Mouse (Mus musculus) urinary bladder, postnatal 0 days (tissue): ENCODE results near the gene Slc17a7. TPM values are rescaled to one million over a fixed set of nuclear protein-coding genes. Genes with fewer than 3 reads are reported as not detected.

Experiments
- microRNA counts: library from miRNA; unstranded; fragments of <30 nt; microRNA quantifications from one replicate; lab custom pipeline; 2016
- microRNA-seq: library from miRNA; unstranded; fragments of <30 nt; microRNA quantifications from one replicate; pipeline ENCODE4, GENCODE M21; 2016
- polyA plus RNA-seq: library from polyadenylated mRNA; unstranded; fragments of >200 nt; fragmentation: Nextera tagmentation; extraction: Ambion mirVana; gene quantifications from 2 replicates; pipeline ENCODE4 v1.2.1, GENCODE M21; 2015

Slc17a7 gene
- 0.08 TPM in 1 of 2 replicates, not detected in the other for polyA plus RNA-seq

DNA sequence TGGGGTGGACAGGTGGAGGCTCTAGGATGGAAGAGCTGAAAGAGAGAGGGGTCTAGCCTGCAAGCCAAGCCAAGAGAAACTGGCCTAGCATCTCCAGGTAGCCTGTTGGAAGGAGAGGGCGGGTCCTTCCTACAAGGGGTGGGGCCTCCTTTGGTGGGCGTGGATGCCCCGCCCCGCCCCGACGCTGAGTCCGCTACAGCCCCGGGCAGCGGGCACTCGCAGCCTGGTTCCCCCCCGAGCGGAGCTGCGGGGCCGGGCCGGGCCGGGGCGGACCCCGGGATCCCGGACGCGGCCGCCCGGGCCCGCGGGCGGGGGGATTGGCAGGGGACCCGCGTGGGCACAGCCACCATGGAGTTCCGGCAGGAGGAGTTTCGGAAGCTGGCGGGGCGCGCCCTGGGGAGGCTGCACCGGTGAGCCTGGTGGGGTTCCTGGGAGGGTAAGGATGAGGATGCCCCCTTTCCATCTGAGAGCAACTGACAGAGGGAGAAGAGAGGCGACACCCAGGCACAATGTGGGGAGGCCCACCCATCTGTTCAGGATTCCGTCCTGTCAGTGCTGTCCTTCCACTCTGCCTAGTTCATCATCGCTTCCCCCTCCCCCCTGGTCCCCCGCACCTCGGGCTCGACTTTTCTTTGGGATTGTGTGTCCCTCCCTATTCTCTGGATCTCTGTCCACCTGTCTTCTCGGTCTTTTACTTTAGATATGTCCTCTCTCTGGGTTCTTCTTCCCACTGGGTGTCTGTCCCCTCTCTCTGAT, at the start of gene Slc17a7:
Slc17a7 (plus strand) TSS at position 215 of the 756 bp plus-strand sequence.

DNA sequence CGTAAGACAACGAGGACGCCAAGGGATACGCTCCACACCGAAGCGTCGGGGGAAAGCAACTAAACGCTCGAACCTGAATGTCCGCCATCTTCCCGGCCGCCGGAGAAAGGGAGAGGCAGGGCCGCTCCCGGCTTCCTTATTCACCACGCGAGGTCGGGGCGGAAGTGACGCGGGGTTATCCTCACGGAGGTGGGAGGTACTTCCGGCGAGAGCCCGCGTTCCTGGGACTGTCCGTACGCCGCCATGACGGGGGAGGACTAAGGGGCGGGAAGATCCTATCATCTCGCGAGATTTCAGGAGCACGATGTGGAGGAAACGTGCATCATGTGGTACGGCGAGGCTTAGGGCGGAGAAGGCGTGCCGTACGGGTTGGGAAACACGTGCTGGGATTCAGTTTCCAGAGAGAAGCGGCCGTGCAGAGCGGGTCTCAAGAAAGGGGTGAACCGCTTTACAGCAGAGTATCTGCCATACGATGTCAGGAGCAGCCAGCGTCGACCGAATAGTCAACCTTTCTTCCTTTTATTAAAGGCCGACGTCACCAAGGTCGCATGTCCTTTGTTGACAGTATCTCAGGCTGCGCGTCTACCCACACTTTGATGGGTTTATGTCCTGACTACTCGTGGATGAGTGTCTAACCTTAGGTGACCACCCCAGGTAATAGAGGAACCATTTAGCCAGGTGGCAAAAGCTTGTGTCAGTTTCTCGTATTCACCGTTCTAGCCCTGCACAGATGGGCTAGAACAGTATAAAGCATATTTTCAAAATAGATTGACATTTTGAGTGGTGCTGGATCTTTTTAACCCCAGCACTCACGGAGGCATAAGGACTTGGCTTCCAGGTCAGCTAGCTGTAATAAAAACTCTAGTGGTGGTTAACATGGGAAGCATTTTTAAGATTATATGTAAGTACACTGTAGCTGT, 39.3 kb upstream of the Slc17a7 start, which contains the start of gene Rps11:
Rps11 (minus strand) TSS at position 216 of the 920 bp plus-strand sequence.

DNA sequence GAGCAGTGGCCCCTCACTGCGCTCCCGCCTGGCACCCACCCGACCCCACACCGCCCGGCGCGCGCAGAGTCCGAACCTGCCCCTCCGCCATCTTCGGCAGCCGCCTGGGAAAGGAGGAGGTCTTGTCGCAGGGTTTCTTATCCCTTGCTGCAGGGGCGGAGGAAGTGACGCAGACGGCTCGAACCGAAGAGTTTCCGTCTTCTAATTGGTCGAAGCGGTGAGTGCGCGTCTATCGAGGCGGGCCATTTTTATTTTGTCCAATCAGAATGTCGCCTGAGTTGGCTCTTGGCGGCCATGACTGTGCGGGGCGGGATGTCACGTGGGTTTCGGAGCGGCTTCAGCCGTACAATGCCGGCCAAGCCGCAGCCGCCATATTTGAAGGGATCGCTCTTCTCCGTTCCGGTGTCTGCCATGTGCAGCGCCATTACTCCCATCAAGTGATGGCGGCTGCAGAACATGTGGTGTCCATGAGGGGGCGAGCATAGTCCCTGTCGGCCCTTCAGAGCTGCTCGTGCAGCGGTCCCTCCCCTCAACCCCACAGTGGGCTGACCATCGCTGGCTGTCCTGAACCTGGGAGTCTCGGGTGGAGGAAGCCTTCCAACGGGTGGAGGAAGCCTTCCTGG, 35.0 kb upstream of the Slc17a7 start, which contains the start of gene Rpl13a:
Rpl13a (minus strand) TSS at position 138 of the 623 bp plus-strand sequence.

DNA sequence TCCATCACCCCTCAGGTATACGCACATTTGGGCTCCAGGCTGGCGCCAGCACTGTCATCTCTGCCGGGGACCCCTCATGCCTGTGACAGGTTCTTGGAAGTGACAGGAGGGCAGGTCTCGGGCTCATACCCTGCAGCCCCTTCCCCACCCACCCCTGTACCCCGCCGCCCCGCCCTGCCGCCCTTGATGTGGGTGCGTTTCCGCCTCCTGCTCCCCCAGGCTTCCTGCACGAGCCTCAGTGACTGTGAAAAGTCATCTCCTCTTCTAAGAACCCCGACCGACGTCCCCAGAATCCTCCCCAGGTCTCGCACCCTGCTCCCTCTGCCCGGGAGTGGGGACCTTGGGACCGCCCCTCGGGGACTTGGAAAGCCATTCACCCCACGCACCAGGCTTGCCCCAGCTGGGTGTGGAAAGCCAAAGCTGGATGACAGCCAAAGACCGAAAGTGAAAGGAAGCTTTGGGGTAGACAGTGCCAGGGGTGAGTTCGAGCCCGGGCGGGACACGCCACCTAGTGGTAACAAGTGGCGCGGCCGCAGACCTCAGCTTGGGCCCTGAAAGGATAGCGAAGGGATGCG, 27.7 kb upstream of the Slc17a7 start, which contains the start of the genes Gm45713 and Flt3l:
Gm45713 (minus strand) TSS at position 239 of the 575 bp plus-strand sequence.
Flt3l (minus strand) TSS at position 440 of the 575 bp plus-strand sequence.

DNA sequence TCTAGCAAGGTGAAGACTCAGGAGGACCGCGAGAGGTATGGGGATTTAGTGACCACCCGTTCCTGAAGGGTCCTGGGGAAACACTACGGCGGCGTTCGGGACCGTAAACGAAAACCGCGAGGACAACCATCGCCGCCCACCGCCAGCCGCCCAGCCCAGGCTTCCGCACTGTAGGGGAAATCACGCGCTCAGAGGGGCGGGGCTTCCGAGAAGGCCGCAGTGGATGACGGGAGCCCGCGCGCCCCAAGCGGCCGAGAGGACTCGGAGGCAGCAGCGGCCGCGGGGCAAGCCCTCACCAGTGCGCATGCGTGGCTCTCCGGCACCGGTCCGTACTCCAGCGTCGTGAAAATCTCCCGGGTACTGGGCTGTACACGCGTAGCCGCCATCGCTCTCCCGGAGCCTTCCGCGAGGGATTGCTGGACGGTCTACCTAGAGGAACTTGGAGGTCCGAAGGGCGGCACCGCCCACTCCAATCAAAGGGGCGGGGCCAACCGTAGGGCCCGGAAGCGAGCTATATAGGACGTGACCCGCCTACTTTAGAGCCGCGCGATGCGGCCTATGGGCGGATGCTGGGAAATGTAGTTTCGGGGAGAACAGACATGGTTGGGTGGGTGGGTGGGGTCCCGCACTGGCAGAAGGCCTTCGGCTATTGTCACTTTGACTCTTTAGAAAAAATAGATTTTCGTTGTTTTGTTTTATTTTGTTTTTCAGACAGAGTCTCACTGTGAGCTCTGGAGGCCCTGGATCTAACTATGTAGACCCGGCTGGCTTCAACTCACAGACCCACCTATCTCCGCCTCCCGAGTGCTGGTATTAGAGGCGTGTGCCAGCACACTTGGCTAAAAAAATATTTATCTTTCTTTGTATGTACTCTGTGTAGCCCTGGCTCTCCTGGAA, 9.4 kb upstream of the Slc17a7 start, which contains the start of the genes Pih1d1 and Aldh16a1:
Pih1d1 (plus strand) TSS at position 208 of the 897 bp plus-strand sequence.
Aldh16a1 (minus strand) TSS at position 489 of the 897 bp plus-strand sequence.

DNA sequence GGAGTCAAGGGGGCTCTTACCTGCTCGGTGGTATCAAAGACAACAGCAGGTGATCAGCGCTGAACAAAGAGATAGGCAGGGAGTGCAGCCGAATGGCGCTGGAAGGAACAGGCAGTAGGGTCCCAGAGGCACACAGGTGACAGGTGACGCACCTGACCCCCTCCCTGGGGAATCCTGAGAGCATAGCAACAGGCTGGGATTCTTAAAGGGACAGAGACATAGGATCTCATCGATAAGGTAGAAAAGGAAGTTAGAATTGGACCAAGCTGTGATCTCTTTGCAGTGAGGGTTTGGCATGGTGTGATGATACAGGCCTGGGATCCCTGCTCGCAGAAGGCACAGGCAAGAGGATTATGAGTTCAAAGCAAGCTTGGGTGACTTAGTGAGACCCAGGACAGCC, 15.7 kb downstream of the Slc17a7 start, which contains the start of gene Gfy:
Gfy (minus strand) TSS at position 101 of the 400 bp plus-strand sequence.

DNA sequence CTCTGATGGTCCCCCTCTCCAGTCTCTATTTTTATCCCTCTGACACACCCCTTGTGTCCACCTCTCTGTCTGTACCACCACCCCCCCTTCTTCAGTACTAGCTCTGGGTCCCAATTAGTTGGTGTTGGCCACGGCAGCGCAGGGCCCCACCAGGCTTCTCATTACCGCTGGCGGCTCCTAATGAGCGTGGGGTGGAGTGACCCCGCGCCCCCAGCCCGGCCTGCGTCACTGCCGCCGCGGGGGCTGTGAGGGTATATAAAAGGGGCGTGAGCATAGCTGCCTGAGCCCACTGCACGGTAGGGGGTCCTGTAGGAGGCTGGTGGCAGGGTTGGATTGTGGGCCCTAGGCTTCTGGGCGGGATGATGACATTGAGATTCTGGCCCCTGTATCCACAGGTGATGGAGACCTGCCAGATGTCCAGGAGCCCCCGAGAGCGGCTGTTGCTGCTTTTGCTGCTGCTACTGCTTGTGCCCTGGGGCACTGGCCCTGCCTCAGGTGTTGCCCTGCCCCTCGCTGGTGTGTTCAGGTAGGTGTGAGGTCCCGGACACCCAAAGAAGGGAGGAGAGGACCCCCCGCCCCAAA, 17.2 kb downstream of the Slc17a7 start, which contains the start of gene Pth2:
Pth2 (plus strand) TSS at position 100 of the 582 bp plus-strand sequence.

DNA sequence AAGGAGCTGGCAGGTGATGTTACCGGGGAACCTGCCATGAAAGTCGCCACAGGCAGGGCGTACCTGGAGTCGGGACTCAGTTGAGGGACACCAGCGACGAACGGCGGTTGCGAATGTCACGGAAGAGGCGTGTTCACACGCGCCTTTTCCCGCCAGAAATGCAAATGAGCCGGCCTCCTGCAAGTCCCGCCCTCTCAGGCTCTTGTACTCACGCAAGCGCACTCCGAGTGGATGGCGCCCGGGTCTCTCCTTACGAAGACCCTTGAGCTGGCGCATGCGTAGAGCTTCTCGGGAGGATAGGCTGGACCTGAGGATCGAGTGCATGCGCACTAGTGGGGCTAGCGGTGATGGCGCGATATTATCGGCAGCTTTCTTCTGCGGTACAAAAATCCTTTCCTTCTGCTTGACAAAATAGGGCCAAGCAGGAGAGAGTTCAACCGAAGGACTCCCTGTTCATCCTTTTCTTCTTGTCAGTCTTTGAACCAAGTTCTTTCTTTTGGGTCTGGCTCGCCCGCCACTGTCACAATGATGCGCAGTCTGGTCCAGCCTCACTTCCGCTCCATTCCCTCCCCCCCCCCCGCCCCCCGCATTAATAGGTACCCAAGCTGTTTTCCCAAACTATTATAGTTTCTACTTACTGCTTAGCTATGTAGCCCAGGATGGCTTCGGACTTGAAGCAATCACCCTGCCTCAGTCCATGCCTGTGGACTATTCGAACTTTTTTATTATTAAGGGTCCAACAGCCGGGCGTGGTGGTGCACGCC, 40.8 kb downstream of the Slc17a7 start, which contains the start of gene Ccdc155:
Ccdc155 (minus strand) TSS at position 513 of the 764 bp plus-strand sequence.

DNA sequence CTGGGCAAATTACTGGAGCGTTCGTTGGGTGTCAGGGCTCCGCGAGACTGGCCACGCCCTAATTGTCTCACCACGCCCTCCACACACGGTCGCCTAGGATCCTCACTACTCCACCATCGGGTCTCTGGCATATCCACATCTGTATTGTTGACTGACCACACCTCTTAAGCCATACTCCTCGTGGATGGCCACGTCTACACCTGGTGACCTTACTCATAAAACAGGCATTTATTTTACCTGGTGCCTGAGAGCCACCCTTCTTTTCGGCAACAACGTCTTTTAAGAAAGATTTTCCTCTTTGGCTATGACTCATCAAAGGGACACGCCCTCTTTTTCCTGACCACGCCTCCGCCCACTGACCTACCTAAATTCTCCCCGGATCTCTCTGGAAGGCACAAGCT, 48.1 kb downstream of the Slc17a7 start, which contains the start of gene Dkkl1:
Dkkl1 (minus strand) TSS at position 297 of the 401 bp plus-strand sequence.

DNA sequence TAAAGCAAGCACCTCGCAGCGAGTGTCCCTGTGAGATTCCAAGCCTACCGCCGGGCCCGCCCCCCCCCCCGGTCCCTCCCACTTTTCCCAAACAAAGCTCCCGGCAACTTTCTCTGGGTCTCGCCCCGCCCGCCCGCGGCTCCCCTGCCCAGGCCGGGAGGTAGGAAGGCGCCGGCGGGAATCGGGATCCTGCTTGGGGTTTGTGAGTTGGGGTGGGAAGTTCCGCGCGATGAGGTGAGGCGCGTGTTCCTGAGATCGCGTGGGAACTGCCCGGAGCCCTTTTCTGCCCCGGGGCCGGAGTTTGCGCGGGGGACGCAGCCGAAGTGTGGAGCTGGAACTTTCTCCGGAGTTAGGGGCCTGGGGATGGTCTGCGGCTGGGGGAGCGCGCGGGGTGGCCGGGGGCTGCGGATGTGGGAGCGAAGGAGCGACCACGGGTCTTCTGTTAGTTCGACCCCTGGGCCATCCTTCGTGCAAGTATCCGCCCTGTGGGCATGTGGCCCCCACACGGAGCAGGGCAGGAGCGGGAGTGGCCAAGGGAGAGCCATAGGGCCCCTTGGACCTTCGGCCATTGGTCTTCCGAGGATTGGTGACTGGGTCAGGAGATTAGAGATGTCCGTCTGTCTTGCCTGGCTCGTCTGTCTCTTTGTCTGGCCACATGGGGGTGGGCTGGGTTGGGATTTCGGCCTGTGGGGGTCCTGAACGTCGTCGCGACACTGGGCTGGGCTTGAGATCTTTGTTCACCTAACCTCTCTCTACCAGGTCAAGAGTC, 52.1 kb downstream of the Slc17a7 start, which contains the start of gene Tead2:
Tead2 (plus strand) TSS at position 81 of the 769 bp plus-strand sequence.

MicroRNAs encoded within 50 kb of the gene (microRNA counts, 519-probe panel; counts per million panel counts)
- 3,260 counts per million, percentile 53 among the panel's probes with 10 or more counts for microRNA mmu-miR-150 (lab: Ali Mortazavi, UCI)

Small RNA genes lying within 50 kb of the gene (microRNA-seq; reads per million reads assigned to microRNA genes)
- gene Mir150 = 67.4 reads per million, percentile 43 among the genes with 10 or more reads in this experiment
- gene Mir5121 = 20.4 reads per million, percentile 28 among the genes with 10 or more reads in this experiment
- gene Mir7055 = not detected

Other genes starting within 250 kb of the Slc17a7 start
- gene Ap2a1, start 234.5 kb upstream of the Slc17a7 start, polyA plus RNA-seq = 32.3 and 40.8 TPM in 2 replicates
- gene Tsks, start 220.7 kb upstream of the Slc17a7 start, polyA plus RNA-seq = 0.23 and 0.39 TPM in 2 replicates
- gene Cpt1c, start 189.1 kb upstream of the Slc17a7 start, polyA plus RNA-seq = 10.1 and 10.3 TPM in 2 replicates
- gene Prmt1, start 177.4 kb upstream of the Slc17a7 start, polyA plus RNA-seq = 237 and 244 TPM in 2 replicates
- gene Irf3, start 166.3 kb upstream of the Slc17a7 start, polyA plus RNA-seq = 52.3 and 56.8 TPM in 2 replicates
- gene Bcl2l12, start 165.2 kb upstream of the Slc17a7 start, polyA plus RNA-seq = 31.9 and 33.3 TPM in 2 replicates
- 22.9 and 24.6 TPM in 2 replicates for gene Scaf1, start 147.6 kb upstream of the Slc17a7 start, polyA plus RNA-seq
- 342 and 359 TPM in 2 replicates for gene Rras, start 146.0 kb upstream of the Slc17a7 start, polyA plus RNA-seq
- 4.3 and 5.6 TPM in 2 replicates for gene Prr12, start 111.1 kb upstream of the Slc17a7 start, polyA plus RNA-seq
- gene Nosip, start 101.5 kb upstream of the Slc17a7 start, polyA plus RNA-seq = 33.7 and 38.6 TPM in 2 replicates
- gene Prrg2, start 101.3 kb upstream of the Slc17a7 start, polyA plus RNA-seq = 22.6 and 23.4 TPM in 2 replicates
- 345 and 360 TPM in 2 replicates for gene Rcn3, start 71.7 kb upstream of the Slc17a7 start, polyA plus RNA-seq
- 134 and 152 TPM in 2 replicates for gene Fcgrt, start 60.1 kb upstream of the Slc17a7 start, polyA plus RNA-seq
- gene Rps11, start 39.5 kb upstream of the Slc17a7 start, polyA plus RNA-seq = 1,079 and 1,156 TPM in 2 replicates
- gene Rpl13a, start 35.2 kb upstream of the Slc17a7 start, polyA plus RNA-seq = 1,221 and 1,252 TPM in 2 replicates
- gene Gm45713, start 27.7 kb upstream of the Slc17a7 start, polyA plus RNA-seq = 0.22 and 0.60 TPM in 2 replicates
- gene Flt3l, start 27.5 kb upstream of the Slc17a7 start, polyA plus RNA-seq = 3.5 and 4.9 TPM in 2 replicates
- gene Pih1d1, start 9.6 kb upstream of the Slc17a7 start, polyA plus RNA-seq = 52.0 and 54.3 TPM in 2 replicates
- gene Aldh16a1, start 9.4 kb upstream of the Slc17a7 start, polyA plus RNA-seq = 19.3 and 21.1 TPM in 2 replicates
- gene Gfy, start 15.6 kb downstream of the Slc17a7 start, polyA plus RNA-seq = not detected in 2 replicates
- gene Pth2, start 17.0 kb downstream of the Slc17a7 start, polyA plus RNA-seq = not detected in 2 replicates
- 0.26 and 0.35 TPM in 2 replicates for gene Ccdc155, start 40.9 kb downstream of the Slc17a7 start, polyA plus RNA-seq
- gene Dkkl1, start 48.2 kb downstream of the Slc17a7 start, polyA plus RNA-seq = 13.9 and 16.5 TPM in 2 replicates
- 39.4 and 41.4 TPM in 2 replicates for gene Tead2, start 51.8 kb downstream of the Slc17a7 start, polyA plus RNA-seq
- gene Cd37, start 75.2 kb downstream of the Slc17a7 start, polyA plus RNA-seq = 4.2 and 18.7 TPM in 2 replicates
- gene Slc6a16, start 77.1 kb downstream of the Slc17a7 start, polyA plus RNA-seq = not detected in 2 replicates
- gene Slc6a21, start 113.6 kb downstream of the Slc17a7 start, polyA plus RNA-seq = not detected in 2 replicates
- 17.6 and 18.0 TPM in 2 replicates for gene Trpm4, start 169.8 kb downstream of the Slc17a7 start, polyA plus RNA-seq
- gene Hrc, start 171.3 kb downstream of the Slc17a7 start, polyA plus RNA-seq = 0.17 and 0.27 TPM in 2 replicates
- gene Ppfia3, start 203.1 kb downstream of the Slc17a7 start, polyA plus RNA-seq = 0.91 and 2.1 TPM in 2 replicates
- gene Lin7b, start 206.6 kb downstream of the Slc17a7 start, polyA plus RNA-seq = 23.4 and 26.6 TPM in 2 replicates
- gene Snrnp70, start 231.8 kb downstream of the Slc17a7 start, polyA plus RNA-seq = 81.3 and 94.3 TPM in 2 replicates
- gene Kcna7, start 241.7 kb downstream of the Slc17a7 start, polyA plus RNA-seq = 0.28 TPM in 1 of 2 replicates, not detected in the other
- gene Ntf5, start 249.7 kb downstream of the Slc17a7 start, polyA plus RNA-seq = 3.9 and 4.3 TPM in 2 replicates